8 mouse cellular contexts compared by ENCODE assay signal in genomic region chr2:69100706-69101105, GRCm38 (mm10). TPM values are rescaled to one million over a fixed set of nuclear protein-coding genes. Genes with fewer than 3 reads are reported as not detected.
DNase-seq lines count a peak whose midpoint lies in the region; ATAC-seq lines count a peak whose summit lies in the region.

No protein-coding gene starts in this region.

- H3K4me1 ChIP-seq in embryonic facial prominence, embryonic 11.5 days (ENCODE audit: control insufficient read depth, insufficient read depth, low read length): no peaks in the 10 kb centered on the region

- no peaks in the 10 kb centered on the region for H3K9me3 ChIP-seq in embryonic facial prominence, embryonic 11.5 days (replicated peaks; ENCODE audit: control insufficient read depth, low read length)

- H3K27me3 ChIP-seq in embryonic facial prominence, embryonic 11.5 days (ENCODE audit: control insufficient read depth, insufficient read depth, low read length): no peaks in the 10 kb centered on the region

- no peaks in the 10 kb centered on the region for H3K36me3 ChIP-seq in embryonic facial prominence, embryonic 11.5 days (replicated peaks; ENCODE audit: control insufficient read depth, insufficient read depth, low read depth, low read length)

- no peak overlapping the region for H3K27ac ChIP-seq in embryonic facial prominence, embryonic 11.5 days (replicated peaks; ENCODE audit: low read depth, low read length)

- H3K4me3 ChIP-seq in embryonic facial prominence, embryonic 11.5 days (ENCODE audit: low read depth, low read length): no peak overlapping the region

- H3K4me2 ChIP-seq in embryonic facial prominence, embryonic 11.5 days (ENCODE audit: low read depth, low read length): no peak overlapping the region

- peak; percentile 20 for DNase-seq in gastrocnemius, postnatal 10 days
- DNase-seq in gastrocnemius, postnatal 25 days: no peak
- DNase-seq in A20 (ENCODE audit: low read depth, low spot score) (peak; percentile 45), adipocyte (ENCODE audit: low spot score) (peak; percentile 72)
- DNase-seq in embryonic facial prominence, embryonic 11.5 days (ENCODE audit: low spot score): peak; percentile 69
- peak; percentile 44 to 61 for DNase-seq in kidney, postnatal 25 days
- DNase-seq in retina, adult 2 months (ENCODE audit: low read depth, low spot score): peak; percentile 13
- no peak for DNase-seq in left cerebral cortex, adult 18-20 months (ENCODE audit: low spot score in 2 of 2)

- 24% methylated on average over 3 of the region's 3 CpGs for WGBS in embryonic facial prominence, embryonic 11.5 days

- ATAC-seq in embryonic facial prominence, embryonic 11.5 days (replicated peaks; ENCODE audit: insufficient number of reproducible peaks, low FRiP score, low TSS enrichment, low read depth): no peak

- no peak overlapping the region for H3K9ac ChIP-seq in embryonic facial prominence, embryonic 11.5 days (replicated peaks; ENCODE audit: low read length)

RNA-seq across cellular contexts. Expression of gene Nostrin, which starts 34.9 kb away (rescaled TPM):
- 1 to 10 TPM; 2.2 to 3.2 TPM for total RNA-seq in gastrocnemius, postnatal 10 days (2021)
- total RNA-seq in gastrocnemius, postnatal 25 days (2021): 1 to 10 TPM; 1.6 to 1.7 TPM
- polyA plus RNA-seq in embryonic facial prominence, embryonic 11.5 days (2014; fragmentation: Nextera tagmentation; extraction: Ambion mirVana): 0.58 and 0.75 TPM in 2 replicates
- 1 to 10 TPM; 5.0 TPM for total RNA-seq in left cerebral cortex, adult 18-20 months (2021)

Comparison
In these comparisons a context has a peak if more than half of its experiments do, and no peak if none do; other contexts are left out.
1. DNase-seq: peak in gastrocnemius, postnatal 10 days (single experiment), A20 (single experiment), adipocyte (single experiment), embryonic facial prominence, embryonic 11.5 days (single experiment), kidney, postnatal 25 days (2 of 2) and retina, adult 2 months (single experiment); none in gastrocnemius, postnatal 25 days (single experiment) and left cerebral cortex, adult 18-20 months (0 of 2).